Mouse (Mus musculus) right cerebral cortex, adult 18-20 months (tissue): ENCODE results near the gene Adam15.

Experiments
- DNase-seq: peaks from one replicate; pipeline ENCODE4 v3.0.0; 2022; ENCODE audit warnings: mixed read lengths

The Adam15 gene

DNA sequence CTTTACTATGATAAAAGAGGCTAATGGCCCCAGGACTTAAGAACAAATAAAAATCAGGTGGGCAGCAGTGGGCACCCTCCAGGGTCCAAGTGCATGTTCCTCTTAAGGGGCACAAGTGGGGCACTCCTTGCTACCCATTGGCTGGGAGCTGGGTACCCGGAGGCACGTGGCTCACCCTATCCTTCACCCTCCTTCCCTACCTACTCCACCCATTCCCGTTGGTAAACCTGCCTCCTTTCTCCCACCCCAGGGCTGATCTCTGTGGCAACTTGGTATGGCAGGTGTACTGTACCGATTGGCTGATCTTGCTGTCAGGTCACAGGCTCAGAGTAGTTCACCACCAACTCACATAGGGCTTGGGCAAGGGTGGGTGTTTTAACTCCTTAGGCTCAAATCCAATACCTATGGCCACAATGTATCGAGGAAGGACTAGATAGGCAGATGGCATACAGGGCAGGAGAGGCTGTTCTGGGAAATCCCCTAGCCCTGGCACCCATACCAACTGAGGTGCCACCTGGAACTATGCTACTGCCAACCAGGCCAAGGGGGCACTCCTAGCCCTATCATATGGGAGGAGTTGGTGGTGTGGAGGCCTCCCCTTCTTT, 34.0 kb upstream of the Adam15 start:
- no peak for DNase-seq

DNA sequence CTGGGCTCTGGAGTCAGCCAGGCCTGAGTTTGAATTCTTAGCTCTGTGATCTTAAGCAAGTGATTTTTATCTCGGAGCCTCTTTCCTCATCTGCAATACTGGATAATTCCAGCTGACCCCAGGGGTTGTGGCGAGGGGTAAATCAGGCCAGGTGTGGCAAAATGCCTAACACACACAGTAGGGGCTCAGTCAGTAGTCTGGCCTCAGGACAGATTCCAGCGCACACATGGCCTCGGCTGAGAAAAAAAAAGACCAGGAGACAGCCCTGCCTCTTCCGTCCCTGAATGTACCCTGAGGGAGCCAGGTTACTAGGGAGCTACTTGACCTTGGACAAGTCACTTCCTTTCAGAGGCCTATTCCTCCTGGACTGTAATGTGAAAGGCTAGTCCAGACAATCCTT, 33.2 kb upstream of the Adam15 start:
- DNase-seq = no peak

DNA sequence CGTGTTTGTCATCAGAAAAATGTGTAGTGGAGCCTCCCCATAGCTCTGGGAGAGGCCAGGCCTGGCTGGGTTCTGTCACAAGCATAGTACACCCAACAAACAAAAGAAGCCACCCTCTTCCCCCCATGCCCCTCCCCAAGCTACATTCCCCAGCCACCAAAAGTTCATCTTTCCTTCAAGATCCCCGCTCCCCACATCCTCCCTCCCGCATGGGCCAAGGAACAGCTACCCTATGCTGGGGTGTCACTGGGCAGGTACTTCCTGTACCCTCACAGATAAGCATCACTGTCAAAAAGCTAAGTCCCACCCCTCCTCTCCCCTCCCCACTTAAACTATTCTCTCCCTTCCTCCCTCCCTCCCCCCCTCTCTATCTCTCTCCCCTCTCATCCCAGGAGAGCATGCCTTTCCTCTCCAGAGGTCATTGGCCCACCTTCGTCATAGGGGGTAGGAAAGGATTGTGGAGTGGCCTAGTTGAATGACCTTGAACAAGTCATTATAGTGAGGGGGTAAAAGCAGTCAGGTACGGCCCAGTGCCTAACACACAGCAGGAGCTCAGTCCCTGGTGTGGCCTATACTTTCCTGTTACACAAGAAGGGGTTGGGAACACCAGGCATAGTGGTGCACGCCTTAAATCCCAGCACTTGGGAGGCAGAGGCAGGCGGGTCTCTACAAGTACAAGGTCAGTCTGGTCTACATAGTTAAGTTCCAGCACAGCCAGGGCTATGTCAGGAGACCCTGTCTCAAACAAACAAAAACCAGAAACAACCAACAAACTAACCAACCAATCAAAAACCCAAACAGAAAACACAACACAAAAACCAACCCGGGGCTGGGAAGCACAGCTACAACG, 32.5 kb upstream of the Adam15 start:
- DNase-seq = no peak

DNA sequence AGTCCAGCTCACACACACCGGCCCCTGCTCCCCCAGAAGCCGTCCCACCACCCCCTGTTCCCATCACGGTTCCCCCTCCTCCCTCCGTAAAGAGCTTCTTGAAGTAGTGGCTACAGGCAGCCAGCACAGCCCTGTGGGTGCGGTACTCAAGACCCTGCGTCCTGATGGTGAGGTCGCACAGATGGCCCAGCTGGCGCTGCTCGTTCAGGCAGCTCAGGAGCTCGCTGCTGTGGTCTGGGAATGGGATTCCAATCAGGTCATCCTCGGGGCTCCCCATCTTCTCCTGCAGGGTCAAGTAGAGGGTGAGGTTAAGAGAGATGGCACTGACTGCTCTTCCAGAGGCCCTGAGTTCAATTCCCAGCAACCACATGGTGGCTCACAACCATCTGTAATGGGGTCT, 31.4 kb upstream of the Adam15 start:
- no peak for DNase-seq

DNA sequence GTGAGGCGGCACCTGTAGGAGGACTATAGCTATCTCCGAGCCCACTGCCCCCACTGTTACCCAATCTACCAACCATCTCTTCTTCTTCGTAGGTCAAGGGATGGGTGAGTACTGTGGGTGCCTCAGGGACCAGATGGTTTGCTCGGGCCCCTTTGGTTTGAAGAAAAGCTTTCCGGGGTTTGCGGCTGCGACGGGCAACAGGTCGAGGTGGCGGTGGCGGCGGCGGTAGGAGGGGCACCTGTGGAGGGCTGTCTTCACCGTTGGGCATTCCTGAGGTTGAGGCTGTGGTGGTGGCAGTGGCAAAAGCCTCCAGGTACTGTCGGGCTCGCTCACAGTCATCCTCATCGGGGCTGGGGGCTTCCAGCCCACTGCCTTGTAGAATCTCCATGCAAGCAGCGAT, 30.9 kb upstream of the Adam15 start:
- no peak for DNase-seq

DNA sequence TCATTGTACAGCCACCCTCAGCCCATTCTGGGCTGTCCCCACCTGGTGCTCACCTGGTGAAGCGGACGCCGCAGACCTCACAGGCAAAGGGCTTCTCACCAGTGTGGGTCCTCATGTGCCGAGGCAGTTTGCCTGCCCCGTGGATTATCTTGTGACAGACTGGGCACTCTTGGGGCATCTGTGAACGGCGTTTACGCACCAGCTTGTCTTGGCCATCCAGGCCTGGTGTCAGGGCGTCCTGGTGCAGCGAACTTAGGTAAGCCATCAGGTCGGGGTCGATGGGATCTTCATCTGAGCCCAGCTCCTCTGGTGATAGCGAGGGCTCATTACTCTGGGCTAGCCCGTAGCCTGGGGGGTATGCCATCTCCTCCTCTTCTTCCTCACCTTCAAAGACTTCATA, 30.5 kb upstream of the Adam15 start:
- no peak for DNase-seq

DNA sequence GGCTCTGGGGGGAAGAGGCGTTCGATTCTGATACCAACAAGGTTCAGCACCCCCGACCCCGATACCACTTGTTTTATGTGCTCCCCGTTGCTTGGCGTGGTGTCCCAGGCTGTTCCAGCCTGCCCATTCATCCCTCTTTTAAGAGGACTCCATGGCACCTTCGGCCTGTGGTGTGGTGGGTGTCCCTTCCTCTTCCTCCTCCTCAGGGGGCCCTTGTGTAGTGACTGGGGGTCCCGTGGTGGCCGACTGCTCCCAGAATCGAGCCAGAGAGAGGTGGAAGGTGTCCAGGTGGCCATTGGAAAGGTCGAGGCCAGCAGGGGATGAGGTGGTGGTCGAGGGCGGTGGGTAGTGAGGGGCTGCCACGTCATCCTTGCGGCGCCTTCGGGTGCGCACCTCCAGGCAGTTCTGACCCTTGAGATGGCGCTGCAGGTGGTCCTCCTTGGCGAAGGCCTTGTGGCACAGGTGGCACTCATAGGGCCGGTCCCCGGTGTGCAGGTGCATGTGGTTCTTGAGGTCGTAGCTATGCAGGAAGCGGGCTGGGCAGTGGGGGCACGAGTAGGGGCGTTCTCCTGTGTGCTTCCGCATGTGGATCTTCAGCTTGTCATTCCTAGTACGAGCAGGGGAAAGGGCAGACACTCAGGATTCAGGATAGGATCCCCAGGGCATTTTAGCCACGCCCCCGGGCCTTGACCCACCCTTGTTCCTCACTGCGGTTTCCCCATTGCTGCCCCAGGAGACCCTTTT, 29.8 kb upstream of the Adam15 start:
- DNase-seq = no peak

DNA sequence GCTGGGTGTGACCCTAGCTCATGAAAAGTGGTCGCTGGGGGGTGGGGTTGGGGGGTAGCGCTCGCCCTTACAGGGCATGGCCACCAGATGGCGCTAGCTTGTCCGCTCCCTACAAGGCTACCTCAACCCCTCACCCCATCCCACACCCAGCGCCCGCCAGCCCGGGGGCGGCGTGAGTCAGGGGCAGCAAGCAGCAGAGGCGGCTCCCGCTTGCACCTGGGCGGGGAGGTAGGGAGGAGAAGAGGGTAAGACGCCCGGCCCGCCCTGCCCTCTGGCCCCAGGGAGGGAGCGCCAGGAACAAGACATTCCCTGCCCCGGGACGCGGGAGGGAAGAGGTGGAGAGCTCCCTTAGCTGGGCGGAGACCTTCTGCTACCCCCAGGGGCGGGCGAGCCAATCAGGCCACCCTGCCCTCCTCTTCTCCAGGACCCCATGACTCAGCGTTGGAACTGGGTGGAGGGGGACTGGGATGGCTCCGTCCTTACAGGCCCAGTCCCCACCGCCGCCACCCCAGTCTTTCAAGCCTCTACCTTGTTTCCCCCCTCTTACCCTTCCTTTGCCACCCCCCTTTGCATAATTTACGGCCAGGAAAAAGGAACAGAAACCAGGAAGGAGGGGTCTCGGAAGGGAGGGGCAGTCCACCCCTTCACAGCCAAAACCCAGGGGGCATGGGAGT, 28.7 kb upstream of the Adam15 start:
- DNase-seq = peak; percentile 80

DNA sequence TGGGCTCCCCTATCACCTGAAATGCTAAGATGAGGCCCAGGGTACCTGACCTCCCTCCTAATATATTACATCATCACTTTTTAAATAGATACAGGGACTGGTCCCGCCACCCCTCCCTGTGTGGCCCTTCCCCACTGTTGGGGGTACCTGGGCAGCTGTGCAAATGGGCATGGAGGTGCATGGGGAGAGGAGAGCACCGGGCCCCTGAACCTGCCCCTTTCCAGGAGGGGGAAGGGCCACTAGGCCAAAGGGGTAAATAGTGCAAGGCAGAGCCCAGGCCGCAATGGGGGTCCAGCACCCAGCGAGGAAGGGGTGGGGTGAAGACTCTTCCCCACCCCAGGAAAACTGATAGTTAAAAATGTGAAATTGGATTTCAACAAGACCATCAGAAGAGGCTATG, 28.0 kb upstream of the Adam15 start:
- DNase-seq = no peak

DNA sequence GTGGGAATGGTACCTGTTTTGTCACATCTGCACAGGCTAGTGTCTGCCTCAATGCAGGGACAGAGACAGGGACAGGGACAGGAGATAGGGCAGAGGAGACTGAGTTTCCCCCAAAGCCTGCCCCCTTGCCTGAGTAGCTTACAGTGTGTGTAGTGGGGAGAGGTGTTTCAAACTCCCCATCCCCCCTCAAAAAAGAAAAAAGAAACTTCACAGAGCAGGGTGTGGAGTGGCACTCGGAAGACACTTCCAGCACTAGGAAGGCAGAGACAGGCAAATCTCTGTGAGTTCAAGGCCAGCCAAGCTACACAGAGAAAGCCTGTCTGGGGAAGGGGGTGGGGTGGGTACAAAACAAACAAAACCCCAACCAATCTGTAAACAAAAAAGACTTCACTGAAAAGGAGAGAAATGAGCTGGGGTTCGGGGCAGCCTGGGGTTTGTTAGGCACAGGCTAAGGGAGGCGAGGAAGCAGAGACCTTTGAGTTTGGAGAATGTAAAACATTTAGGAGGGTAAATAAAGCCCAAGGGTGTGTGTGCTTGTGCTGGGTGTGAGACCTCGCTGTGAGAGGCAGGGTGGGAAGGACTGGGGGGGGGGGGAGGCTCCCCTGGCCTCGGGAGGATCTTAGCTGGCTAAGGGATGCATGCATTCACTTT, 23.9 kb upstream of the Adam15 start:
- no peak for DNase-seq

DNA sequence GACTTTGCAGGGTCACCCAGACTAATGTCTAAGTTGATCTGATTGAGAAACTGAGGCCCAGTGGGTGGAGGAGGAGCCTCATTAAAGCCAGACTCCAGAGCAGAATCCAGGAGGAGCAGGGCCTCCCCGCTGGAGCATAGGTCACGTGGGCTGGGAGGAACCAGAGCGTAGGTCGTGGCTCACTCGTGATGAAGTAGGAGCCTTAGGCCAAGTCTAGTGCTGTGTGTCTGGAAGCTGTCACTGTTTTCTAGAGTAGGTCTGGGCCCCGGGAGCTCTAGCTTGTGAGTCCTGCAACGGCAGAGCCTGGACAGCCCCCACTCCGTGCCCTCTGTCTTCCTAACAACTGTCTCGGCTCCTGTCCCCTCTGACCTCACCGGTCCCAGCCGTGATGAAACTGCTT, 17.5 kb upstream of the Adam15 start:
- no peak for DNase-seq

DNA sequence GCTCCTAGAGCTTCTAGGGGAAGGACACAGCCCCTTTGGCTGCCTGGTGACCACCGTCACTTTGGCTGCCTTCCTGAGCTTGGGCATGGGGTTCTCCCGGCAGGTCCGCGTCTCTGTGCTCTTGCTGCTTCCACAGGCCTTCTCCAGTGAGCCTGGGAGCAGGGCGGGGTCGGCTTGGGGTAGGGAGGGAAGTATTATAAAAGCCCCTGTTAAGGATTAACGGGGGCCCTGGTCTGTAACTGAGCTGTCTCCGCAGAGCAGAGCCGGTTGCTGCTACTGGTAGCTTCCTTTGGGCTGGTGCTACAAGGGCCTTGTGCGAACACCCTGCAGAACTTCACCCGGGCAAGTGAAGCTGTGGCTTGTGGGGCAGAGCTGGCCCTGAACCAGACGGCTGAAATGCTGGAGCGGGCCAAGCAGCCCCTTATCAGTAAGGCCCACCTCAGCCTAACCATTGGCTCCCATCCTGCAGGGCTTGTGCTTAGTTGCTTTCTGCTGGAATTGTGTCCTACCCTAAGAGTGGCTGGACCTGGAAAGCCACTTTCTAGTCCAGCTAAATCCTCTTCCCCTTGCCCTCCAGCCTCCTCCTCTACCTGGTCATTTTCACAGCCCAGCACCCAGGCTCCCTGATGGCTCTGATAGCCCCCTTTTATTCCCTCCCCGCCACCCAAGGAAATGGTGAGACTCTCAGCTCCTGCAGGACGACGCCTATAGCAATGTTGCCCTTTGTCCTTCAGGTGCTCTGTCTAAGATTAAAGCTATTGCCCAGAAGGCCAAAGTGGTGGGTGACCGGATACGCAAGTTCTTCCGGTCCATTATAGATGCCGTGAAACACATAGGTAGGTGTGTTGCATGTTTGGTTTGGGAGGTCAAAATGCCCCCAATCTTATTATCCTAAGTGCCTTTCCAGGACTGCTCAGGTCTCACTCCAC, 16.0 kb upstream of the Adam15 start:
- DNase-seq = no peak

DNA sequence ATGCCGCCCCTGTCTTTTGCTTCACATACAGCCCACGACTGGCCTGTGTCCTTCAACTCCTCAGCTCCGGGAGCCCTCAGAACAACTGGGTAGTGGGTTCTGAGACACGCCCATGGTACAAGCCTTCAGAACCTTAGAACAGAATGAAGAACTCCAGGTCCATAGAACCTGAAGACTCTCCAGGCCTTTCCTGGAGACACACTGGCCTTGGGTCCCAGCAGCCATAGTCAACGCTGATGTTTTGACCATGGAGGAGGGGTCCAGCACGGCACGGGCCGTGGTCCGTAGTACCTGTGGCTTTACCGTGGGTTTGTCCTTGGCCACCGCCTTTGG, 15.3 kb upstream of the Adam15 start, which contains the start of gene Dcst1:
TSS of gene Dcst1 (minus strand) at position 101 of the 333 bp plus-strand sequence.
- DNase-seq = no peak

DNA sequence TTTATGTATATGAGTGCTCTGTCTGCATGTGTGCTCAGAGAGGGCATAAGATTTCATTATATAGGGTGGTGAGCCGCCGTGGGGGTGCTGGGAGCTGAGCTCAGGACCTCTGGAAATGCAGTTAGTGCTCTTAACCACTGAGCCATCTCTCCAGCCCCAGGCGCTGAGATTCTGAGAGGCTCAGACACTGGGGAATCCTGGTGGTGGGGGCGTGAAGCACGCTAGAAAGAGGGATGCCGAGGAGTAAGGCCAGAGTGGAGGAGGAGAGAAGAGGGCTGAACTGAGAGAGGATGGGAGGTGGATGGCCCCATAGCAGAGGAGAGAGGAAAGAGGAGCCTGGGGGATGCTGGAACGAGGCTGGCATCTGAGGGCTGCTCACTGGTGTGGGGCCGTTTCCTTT, 14.8 kb upstream of the Adam15 start:
- DNase-seq = no peak

DNA sequence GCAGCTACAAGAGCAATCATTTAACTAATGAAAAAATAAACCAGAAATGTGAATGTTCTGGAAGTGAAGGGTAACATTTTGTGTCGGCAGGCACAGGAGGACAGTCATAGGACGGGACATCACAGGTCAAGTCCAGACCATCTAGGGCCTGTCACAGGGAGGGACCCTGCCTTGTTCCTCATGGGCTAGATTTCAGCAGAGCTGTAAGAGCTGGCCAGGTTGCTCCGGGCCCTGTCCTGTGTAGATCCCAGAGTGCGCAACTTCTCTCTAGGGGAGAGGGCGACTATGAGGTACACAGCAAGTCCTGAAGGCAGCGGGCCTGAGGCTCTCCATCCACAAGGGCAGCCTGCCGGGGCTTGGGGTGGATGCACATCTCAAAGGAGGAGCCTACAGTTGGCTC, 11.9 kb upstream of the Adam15 start, which contains the start of gene Dcst2:
TSS of gene Dcst2 (plus strand) at position 301 of the 400 bp plus-strand sequence.
- DNase-seq = no peak

DNA sequence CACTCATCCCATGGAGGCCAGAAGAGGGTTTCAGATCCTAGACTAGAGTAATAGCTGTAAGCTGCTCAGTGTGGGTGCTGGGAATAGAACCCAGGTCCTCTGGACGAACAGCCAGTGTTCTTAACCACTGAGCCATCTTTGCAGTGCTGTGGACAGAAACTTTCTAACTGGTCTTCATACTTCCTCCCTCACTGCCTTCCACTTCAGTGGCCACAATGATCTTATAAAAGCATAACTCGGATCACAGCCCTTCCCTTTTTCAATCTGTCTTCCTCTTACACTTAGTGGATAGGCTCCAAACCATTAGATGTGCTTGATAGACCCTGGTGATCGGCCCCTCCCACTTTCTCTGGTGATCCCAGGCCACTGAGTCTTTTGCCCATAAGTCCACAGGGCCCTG, 10.4 kb upstream of the Adam15 start:
- no peak for DNase-seq

DNA sequence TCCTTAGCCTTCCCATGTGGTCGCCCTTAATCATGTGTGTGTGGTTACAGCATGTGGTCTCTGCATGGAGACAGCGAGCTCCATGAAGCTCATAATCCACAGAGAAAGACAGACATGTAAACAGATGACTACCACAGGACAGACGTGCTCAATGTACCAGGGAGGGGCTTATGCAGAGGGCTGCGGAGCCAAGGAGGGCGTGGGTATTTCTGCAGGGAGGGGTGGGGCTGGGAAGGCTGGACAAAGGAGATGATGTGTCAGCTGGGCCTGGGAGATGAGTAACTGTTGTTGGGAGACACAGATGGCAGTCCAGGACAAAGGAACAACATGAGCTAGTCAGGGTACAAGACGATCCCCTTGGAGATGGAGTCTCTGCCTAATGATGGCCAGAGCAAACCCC, 9.8 kb upstream of the Adam15 start:
- DNase-seq = no peak

DNA sequence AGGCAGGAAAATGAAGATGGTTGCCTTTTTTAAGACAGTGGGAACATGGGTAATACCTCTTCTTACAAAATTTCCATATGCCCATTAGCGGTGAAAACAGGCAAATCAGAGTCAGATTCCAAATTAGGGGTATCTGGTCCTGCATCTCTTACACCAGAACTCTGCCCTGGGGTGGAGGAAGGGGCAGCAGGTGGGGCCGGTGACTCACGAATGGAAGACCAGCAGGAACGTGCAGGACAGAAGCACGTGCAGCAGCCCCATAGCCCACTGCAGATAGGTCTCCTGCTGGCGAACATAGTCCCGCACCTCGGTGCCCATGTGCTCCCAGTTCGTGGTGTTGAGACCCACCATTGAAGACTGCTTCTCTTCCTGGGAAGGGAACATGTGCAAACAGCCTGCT, 6.2 kb upstream of the Adam15 start:
- no peak for DNase-seq

DNA sequence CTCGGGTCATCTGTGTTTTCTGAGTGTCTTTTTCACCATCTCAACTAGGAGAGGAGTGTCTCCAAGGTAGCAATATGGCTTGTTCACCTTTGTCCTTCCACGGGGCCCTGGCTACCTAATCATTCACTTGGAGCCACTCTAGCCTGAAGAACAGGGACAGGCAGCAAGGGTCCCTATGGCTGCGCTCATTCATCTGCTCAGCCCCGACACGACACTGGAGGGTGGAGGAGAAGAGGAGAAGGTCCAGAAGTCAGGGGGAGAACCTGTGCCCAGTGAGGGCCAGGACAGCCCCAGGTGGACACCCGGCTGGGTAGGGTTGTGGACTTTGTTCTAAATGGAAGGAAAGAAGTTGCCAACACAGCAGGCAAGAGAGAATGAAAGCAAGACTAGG, 5.7 kb upstream of the Adam15 start:
- DNase-seq = no peak

DNA sequence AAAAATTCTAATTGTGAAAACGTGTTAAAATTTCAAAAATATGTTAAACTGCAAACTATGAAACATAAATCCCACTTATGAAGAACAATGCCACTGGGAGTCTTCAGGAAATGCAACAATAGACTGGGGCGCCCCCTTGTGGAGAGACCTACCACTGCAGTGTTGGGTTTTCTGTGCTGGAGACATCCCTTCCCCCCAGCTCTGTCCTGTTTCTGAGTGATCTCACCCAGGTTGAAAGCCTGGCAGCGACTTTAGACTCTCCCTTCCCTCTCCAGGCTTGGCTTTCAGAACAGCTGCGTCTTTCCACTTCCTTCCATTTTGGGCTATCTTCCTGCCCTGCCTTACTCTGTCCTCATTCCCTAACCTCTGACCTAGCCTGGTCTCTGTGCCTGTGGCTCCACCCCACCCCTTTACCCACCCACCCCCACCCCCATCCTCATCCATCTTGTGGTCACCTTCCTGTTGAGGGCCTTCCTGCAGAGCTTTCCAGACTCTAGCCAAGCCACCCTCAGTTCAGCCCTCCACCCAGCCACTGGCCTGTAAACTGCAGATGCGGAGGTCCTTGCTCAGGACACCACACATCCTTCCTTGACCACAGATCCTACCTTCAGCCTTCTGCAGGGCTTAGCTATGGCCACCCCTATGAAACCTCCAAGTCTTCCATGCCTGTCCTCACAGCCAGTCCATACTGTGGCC, 5.2 kb upstream of the Adam15 start:
- peak; percentile 84 for DNase-seq

DNA sequence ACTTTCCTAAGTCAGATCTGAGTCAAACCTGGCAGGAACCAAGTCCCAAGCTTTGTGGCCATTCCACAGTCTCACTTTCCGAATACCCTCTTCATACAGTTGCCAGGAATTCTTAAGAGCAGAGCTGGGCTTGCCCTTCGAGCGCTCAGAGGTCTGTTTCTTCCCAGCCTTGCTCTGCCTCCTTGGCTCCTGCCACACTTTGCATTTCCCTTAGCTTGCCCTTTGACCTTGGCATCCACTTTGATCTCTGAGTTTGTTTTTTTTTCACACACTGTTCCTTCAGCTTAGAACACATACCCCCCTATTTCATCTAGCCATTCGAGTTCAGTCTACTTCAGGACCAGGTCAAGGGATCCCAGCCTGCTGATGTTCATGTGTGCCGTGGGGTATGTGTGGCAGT, 1.5 kb upstream of the Adam15 start:
- no peak for DNase-seq
